Mouse (Mus musculus) liver, embryonic 12.5 days (tissue): ENCODE data around the gene Kcnj14. TPM values are rescaled to one million over a fixed set of nuclear protein-coding genes. Genes with fewer than 3 reads are reported as not detected.

Experiments
- ATAC-seq: fragments of 200-750 bp; cut with Nextera tagmentation; 2 replicates; pipeline ENCODE4 v1.8.0; 2017; ENCODE audit warnings: moderate number of reproducible peaks, mild to moderate bottlenecking, moderate library complexity
- H3K27ac ChIP-seq: fragments of 300-500 bp; sonication (generic); 2 replicates; pipeline ENCODE4 v1.5.1; 2016; ENCODE audit warnings: mild to moderate bottlenecking
- H3K27me3 ChIP-seq: fragments of 300-500 bp; sonication (generic); replicated peaks from 2 replicates; pipeline ENCODE4 v1.6.1; 2016; ENCODE audit warnings: mild to moderate bottlenecking, moderate library complexity
- H3K36me3 ChIP-seq: fragments of 300-500 bp; sonication (generic); 2 replicates; pipeline ENCODE4 v1.6.1; 2016; ENCODE audit warnings: mild to moderate bottlenecking, moderate library complexity
- H3K4me1 ChIP-seq: fragments of 300-500 bp; sonication (generic); 2 replicates; pipeline ENCODE4 v1.6.1; 2016
- H3K4me2 ChIP-seq: fragments of 300-500 bp; sonication (generic); 2 replicates; pipeline ENCODE4 v1.6.1; 2016; ENCODE audit warnings: mild to moderate bottlenecking, moderate library complexity
- H3K4me3 ChIP-seq: fragments of 300-500 bp; sonication (generic); 2 replicates; pipeline ENCODE4 v1.5.1; 2016; ENCODE audit warnings: mild to moderate bottlenecking, moderate library complexity
- H3K9ac ChIP-seq: fragments of 300-500 bp; sonication (generic); 2 replicates; pipeline ENCODE4 v1.6.1; 2016; ENCODE audit warnings: mild to moderate bottlenecking, moderate library complexity
- H3K9me3 ChIP-seq: fragments of 300-500 bp; sonication (generic); replicated peaks from 2 replicates; pipeline ENCODE4 v1.6.1; 2016; ENCODE audit warnings: mild to moderate bottlenecking, moderate library complexity
- WGBS: fragments of 180-500 bp; shearing (Covaris S2); methylation state at CpG from one replicate; pipeline ENCODE4 v1.1.7; 2016; ENCODE audit not compliant: insufficient replicate concordance; 5-methylcytosine and 5-hydroxymethylcytosine counted together
- polyA plus RNA-seq: library from polyadenylated mRNA; unstranded; fragments of >200 nt; fragmentation: Nextera tagmentation; extraction: Ambion mirVana; gene quantifications from 2 replicates; pipeline ENCODE4 v1.2.1, GENCODE M21; 2016

The Kcnj14 gene
- polyA plus RNA-seq, 1 experiment from 2014 or later: 0.27 TPM

DNA sequence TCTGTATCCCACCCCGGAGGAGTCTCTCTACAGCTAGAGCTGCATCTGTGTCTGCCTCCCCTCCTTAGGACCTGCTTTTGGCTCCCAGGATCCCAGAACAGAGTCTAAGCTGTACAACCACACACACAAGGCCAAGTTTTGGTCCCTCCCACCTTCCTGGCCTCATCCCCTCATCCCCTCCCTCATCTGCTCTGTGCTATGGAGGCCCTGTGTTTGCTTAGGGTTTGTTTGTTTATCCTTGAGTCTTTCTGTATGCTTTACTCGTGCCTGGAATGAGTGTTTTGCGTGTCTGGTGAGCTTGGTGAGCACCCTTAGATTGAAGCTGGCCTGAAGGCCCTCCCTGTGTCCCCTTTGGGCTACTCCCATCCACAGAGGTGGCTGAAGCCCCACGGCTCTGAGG, 34.4 kb upstream of the Kcnj14 start:
- Histone ChIP-seq H3K27me3 (peaks cover 89% of the 10 kb centered on the region), H3K4me1 (peaks cover 11% of the 10 kb centered on the region; the same call in 1 of the 2 replicates), H3K4me2 (no peak overlapping the region), H3K9ac (no peak overlapping the region), H3K36me3 (no peaks in the 10 kb centered on the region), H3K4me3 (no peak overlapping the region), H3K27ac (no peak overlapping the region), H3K9me3 (no peaks in the 10 kb centered on the region)
- ATAC-seq: no peak; the same call in 1 of the 2 replicates
- WGBS: 42% methylated on average over 4 of the region's 4 CpGs

DNA sequence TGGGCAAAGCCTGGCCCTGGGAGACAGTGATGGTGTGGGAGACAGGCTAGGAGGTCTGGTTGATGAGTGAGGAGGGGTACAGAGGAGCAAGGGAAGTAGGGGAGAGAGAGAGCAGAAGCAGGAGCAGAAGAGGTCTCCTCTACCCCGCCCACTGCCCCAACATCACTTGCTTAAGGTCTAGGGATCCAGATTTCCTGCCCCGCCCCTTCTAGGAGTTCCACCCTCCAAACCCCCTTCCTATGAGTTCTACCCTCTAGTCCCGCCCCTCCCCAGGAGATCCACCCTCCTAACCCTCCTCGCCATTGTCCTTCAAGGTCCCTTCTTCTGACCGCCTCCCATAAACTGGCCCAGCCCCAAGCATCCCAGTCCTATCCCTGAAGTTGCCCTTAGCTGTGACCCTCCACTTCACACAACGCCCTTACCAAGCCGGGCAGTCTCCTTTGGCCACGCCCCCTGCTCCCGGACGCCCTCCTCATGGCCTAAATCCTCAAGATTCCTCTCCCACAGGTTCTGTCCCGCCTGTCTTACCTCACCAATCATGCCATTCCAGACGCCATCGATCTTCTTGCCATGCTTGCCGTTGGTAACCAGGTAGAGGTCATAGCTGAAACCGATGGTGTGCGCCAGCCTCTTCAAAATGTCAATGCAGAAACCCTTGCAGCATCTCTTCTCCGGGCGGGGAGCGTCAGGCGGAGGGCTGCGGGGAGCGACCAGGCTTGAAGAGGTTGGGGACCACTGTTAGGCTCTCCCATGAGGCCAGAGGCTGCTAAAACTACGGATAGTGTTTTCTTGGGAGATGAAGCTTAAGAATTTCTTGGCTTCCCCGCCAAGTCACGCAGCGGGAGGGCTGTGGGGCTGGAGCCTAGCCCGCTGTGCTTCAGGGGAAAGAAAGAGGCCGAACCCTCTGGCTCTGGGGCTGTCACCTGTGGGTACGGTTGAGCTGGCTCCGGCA, 32.6 kb upstream of the Kcnj14 start:
- H3K9me3 ChIP-seq: no peaks in the 10 kb centered on the region
- H3K27me3 ChIP-seq: peaks cover 92% of the 10 kb centered on the region
- no peak overlapping the region for H3K27ac ChIP-seq
- H3K9ac ChIP-seq: no peak overlapping the region
- H3K4me3 ChIP-seq: peak overlapping the region; percentile 18
- peaks cover 11% of the 10 kb centered on the region; the same call in 1 of the 2 replicates for H3K4me1 ChIP-seq
- 0 out of 2 replicates have a peak, but pooled peaks have one; percentile 31 for ATAC-seq
- peak overlapping the region; percentile 49 for H3K4me2 ChIP-seq
- H3K36me3 ChIP-seq: no peaks in the 10 kb centered on the region
- WGBS: 3% methylated on average over 30 of the region's 30 CpGs

DNA sequence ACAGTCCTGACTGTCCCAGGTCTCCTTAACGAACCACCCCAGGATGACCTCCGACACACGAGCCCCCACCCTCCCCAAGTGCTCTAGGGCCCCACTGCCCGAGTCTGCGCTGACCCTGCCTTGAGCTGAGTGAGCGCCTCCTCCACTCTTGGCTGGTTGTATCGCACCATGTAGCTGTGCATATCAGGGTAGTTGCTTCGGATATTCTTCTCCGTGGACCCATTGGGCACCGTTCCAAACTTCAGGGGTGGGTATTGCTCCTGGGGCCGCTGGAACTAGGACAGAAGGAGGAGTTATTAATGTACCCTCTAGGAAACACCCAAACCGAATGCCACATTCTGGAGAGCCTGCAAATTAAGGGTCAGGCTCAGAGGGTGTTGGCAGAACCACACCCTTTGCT, 28.5 kb upstream of the Kcnj14 start:
- no peak overlapping the region for H3K4me2 ChIP-seq
- no peaks in the 10 kb centered on the region for H3K9me3 ChIP-seq
- ATAC-seq: no peak
- no peaks in the 10 kb centered on the region for H3K36me3 ChIP-seq
- 72% methylated on average over 12 of the region's 12 CpGs for WGBS
- no peak overlapping the region for H3K27ac ChIP-seq
- peaks cover 11% of the 10 kb centered on the region; the same call in 1 of the 2 replicates for H3K4me1 ChIP-seq
- H3K4me3 ChIP-seq: no peak overlapping the region
- H3K9ac ChIP-seq: no peak overlapping the region
- peaks cover 80% of the 10 kb centered on the region for H3K27me3 ChIP-seq

DNA sequence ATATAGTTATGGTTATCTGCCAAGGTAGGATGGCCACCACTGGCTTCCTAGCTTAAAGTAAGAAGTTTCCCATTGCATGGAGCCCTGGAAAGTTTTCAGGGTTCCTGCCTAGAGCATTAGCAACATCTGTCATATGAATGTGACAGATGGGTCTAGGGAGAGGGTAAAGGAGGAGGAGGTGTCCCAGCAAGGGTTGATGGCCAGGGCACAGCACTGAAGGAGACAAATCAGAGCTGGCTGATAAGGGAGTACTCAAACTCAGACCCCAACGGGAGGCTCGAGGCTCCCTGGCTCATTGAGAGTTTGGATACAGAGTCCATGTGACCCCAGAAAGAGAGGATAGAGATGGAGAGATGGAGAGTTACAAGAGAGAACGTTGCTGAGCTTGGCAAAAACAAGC, 26.1 kb upstream of the Kcnj14 start:
- no peak overlapping the region for H3K27ac ChIP-seq
- no peaks in the 10 kb centered on the region for H3K9me3 ChIP-seq
- no peak for ATAC-seq
- no peak overlapping the region for H3K9ac ChIP-seq
- no peaks in the 10 kb centered on the region for H3K4me1 ChIP-seq
- H3K4me2 ChIP-seq: no peak overlapping the region
- 38% methylated on average over 3 of the region's 3 CpGs for WGBS
- peaks cover 66% of the 10 kb centered on the region for H3K27me3 ChIP-seq
- no peak overlapping the region for H3K4me3 ChIP-seq
- H3K36me3 ChIP-seq: no peaks in the 10 kb centered on the region

DNA sequence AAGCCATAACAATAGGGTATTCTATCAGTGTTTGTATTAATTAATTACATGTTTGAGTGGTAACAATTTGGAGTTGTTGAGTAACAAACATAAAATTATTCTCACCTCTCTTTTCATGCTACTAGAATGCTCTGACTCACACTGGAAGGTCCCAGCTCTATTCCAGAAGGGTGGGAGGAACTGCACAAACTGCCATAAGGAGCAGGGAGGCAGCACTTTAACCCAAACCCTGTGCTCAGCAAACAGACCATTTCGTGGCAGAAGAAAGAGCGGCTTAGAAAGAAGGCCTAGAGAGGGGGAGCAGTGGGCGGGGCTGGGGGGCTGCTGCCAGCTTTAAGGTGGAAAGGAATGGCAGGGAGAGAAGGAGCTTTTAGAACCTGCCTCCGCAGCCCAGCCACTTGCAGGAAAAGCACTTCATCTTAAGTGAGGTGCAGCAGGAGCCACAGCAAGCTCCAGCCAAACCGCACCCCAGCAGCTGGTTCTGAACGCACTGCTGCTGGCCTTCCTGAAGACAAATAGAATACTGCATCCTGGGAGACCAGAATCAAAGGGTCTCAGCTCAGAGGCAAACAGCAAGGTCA, 24.0 kb upstream of the Kcnj14 start:
- Histone ChIP-seq H3K9ac (no peak overlapping the region), H3K27me3 (peaks cover 61% of the 10 kb centered on the region), H3K36me3 (no peaks in the 10 kb centered on the region), H3K4me3 (no peak overlapping the region), H3K4me2 (no peak overlapping the region), H3K9me3 (no peaks in the 10 kb centered on the region), H3K4me1 (no peaks in the 10 kb centered on the region), H3K27ac (no peak overlapping the region)
- no peak for ATAC-seq
- 19% methylated on average over 6 of the region's 6 CpGs for WGBS

DNA sequence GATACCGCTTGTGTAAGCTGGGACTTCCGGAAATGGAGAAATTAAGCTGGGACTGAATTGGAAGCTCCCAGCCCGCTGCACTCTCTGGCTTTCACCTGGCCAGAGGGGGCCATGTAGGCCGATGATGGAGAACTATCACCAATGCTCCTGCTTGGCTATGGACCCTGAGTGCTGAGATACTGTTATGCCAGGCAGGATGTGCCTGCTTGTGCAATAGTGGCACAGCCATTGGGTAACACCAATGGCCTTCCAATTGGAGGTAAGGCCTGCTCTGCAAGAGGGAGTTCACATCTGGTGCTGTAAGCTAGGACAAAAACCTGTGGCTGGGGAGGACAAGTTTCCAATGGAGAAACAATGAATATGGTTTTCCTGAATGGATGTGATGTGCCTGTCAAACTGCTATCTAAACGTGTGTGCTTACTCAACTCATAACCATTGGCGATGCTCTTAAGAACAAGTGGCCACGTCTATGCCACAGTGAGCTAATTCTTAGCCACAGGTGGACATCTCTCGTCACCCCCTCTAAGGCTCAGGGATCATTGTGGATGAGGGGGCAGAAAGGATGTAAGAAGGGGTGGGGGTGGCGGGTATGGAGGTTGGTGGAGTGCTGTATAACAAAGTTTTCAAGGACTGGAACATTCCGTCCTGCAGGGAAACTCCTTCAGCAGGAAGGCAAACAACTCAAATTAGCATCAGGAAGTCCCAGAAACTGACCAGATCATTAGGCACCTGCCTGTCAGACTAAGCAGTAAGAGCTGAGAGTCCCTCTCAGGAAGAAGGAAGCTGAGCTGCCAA, 18.6 kb upstream of the Kcnj14 start:
- WGBS: 60% methylated on average over 10 of the region's 10 CpGs
- Histone ChIP-seq H3K27me3 (peaks cover 68% of the 10 kb centered on the region), H3K4me1 (no peaks in the 10 kb centered on the region), H3K9me3 (no peaks in the 10 kb centered on the region), H3K4me2 (no peak overlapping the region), H3K9ac (no peak overlapping the region), H3K4me3 (no peak overlapping the region), H3K36me3 (no peaks in the 10 kb centered on the region), H3K27ac (no peak overlapping the region)
- no peak for ATAC-seq

DNA sequence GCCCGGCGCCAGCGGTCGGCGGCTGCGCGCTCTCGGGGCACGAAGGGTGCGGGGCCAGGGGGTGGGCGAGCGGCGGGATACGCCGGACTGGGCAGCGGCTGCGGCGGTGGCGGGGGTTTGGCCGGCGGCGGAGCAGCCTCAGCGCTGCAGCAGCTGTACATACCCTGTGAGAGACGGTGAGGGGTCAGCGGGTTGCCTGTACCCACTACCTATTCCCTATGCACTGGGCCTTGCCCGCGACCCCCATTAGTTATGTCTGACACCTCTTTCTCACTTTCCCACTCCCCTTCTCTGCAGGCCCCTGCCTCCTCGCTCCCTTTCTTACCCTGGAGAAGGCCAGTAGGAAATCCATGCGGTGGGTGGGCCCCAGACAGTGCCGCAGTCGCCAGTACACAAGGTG, 9.3 kb upstream of the Kcnj14 start:
- Histone ChIP-seq H3K27me3 (peaks cover 69% of the 10 kb centered on the region), H3K9ac (no peak overlapping the region), H3K36me3 (peaks cover 8% of the 10 kb centered on the region), H3K4me1 (peaks cover 41% of the 10 kb centered on the region), H3K27ac (no peak overlapping the region), H3K9me3 (no peaks in the 10 kb centered on the region), H3K4me2 (peak overlapping the region; percentile 56), H3K4me3 (peak overlapping the region; percentile 43)
- no peak for ATAC-seq
- 6% methylated on average over 31 of the region's 31 CpGs for WGBS

DNA sequence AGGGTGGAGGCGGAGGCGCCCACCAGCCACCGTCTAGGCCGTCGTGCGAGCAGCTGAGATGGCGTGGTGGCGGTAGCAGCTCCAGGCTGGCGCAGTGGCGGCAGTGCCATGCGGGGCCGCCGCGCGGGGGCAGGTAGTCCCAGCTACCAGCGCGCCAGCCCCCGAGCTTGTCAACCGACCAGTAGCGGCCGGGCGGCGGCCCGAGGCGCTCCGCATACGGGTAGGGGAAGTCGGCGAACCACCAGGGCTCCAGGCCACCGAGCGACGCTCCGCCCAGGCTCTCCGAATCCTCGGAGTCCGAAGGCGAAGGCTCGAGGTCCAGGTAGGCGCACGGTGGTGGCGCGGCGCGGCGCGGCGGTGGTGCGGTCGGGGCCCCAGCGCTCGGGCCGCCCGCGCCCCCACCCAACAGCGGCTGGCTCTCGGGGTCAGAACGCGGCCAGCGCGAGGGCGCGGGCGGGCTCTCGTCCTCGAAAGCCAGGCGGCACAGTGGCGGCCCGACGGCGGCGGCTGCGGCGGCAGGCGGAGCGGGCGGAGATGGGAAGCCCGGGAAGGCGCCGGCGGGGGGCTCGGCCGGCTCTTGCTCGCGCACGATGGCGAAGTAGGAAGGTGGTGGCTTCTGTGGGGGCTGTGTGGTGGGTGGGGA, 8.7 kb upstream of the Kcnj14 start:
- no peak overlapping the region; the same call in 1 of the 2 replicates for H3K9ac ChIP-seq
- H3K4me1 ChIP-seq: peaks cover 43% of the 10 kb centered on the region
- no peaks in the 10 kb centered on the region for H3K9me3 ChIP-seq
- H3K27me3 ChIP-seq: peaks cover 66% of the 10 kb centered on the region
- peak overlapping the region; percentile 43 for H3K4me3 ChIP-seq
- H3K36me3 ChIP-seq: peaks cover 14% of the 10 kb centered on the region
- no peak overlapping the region for H3K27ac ChIP-seq
- 3% methylated on average over 69 of the region's 86 CpGs for WGBS
- no peak for ATAC-seq
- H3K4me2 ChIP-seq: peak overlapping the region; percentile 56

DNA sequence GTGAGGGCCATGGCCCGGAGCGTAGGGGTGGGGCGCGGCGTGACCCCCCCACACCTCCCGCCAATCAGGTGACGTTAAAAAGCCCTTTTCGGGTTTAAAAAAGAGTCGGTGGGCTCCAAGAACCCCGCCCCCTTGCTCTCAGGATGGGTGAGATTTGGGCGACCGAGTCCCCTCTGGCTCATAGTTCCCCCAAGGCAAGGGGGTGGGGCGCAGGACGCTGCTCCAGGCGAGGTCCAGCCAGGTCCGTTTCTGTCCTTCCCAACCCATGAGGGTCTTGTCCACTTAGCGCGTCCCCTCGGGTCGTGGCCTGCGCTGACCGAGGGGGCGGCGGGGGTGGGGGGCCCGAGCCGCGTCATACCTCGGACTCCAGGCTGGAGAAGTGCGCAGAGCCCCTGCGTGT, 7.8 kb upstream of the Kcnj14 start:
- Histone ChIP-seq H3K4me2 (peak overlapping the region; percentile 56), H3K4me1 (peaks cover 43% of the 10 kb centered on the region), H3K9me3 (no peaks in the 10 kb centered on the region), H3K27me3 (peaks cover 59% of the 10 kb centered on the region), H3K9ac (no peak overlapping the region), H3K4me3 (peak overlapping the region; percentile 43), H3K36me3 (peaks cover 23% of the 10 kb centered on the region), H3K27ac (no peak overlapping the region)
- ATAC-seq: no peak
- 9% methylated on average over 30 of the region's 30 CpGs for WGBS

DNA sequence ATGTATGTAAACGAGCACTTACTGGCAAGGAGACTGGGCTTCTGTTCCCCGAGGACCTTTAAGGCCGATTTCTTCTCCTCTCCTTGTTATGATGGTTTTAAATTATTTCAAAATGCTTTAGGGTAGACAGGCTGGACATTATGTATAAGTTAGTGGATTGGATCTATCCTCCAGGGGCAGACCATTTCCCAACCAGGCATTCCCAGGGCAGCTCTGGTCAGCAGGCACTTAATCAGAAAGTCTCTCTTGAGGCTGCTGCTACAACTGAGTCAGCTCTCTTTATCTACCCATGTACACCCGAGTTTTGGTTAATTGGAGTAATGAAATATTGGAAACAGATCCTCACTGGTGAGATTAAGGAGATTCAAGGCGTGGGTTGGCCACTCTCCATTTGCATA, 6.5 kb upstream of the Kcnj14 start:
- 12% methylated on average over 5 of the region's 5 CpGs for WGBS
- no peak for ATAC-seq
- peak overlapping the region; percentile 86 for H3K4me2 ChIP-seq
- no peak overlapping the region for H3K27ac ChIP-seq
- H3K9me3 ChIP-seq: no peaks in the 10 kb centered on the region
- H3K9ac ChIP-seq: no peak overlapping the region
- peak overlapping the region; percentile 84 for H3K4me3 ChIP-seq
- peaks cover 36% of the 10 kb centered on the region for H3K36me3 ChIP-seq
- H3K4me1 ChIP-seq: peaks cover 43% of the 10 kb centered on the region
- peaks cover 51% of the 10 kb centered on the region for H3K27me3 ChIP-seq

DNA sequence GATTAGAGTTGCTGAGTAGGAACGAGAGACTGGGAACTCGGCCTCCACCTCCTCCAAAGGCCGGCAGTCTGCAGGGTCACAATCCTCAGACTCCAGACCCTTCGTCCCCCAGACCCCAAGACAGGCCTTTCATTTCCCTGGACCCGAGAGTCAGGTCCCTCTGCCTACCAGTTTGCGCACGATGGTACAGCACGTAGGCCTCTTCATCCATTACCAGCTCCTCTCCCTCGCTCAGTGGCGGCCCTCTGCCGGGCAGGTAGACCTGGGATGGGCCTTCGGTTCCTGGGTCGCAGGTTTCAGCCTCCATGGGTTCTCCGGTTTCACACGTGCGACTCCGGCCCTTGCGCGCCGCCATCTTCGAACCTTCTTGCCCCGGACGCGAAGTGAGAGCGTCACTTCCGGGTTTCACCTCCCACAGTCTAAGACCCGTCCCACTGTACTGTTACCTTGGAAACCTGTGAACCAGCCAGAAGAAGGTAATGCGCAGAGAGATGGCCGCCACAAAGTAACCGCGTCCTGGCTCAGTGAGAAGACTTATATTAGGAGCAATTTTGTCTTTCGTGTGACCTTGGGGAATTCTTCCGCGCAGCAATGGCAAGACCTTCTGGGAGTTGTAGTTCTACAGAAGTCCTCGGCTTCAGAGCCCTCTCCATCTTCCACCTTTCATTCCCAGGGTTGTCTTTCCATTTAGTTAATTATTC, 6.0 kb upstream of the Kcnj14 start, which contains the start of gene Grwd1:
Gene Grwd1, minus strand, starts transcription at position 518 of the 701 bp plus-strand sequence.
- Histone ChIP-seq H3K36me3 (peaks cover 41% of the 10 kb centered on the region), H3K4me1 (peaks cover 43% of the 10 kb centered on the region), H3K4me3 (peak within 1 kb of the TSS; percentile 84), H3K27me3 (peaks cover 47% of the 10 kb centered on the region), H3K4me2 (peak within 1 kb of the TSS; percentile 86), H3K27ac (peak within 1 kb of the TSS; percentile 20; the same call in 1 of the 2 replicates), H3K9ac (peak within 1 kb of the TSS; percentile 75), H3K9me3 (no peaks in the 10 kb centered on the region)
- under 1% methylated on average over 35 of the region's 35 CpGs for WGBS
- peak; percentile 80 for ATAC-seq
